ENCODE assay signal across 8 mouse cellular contexts in the genomic region with DNA sequence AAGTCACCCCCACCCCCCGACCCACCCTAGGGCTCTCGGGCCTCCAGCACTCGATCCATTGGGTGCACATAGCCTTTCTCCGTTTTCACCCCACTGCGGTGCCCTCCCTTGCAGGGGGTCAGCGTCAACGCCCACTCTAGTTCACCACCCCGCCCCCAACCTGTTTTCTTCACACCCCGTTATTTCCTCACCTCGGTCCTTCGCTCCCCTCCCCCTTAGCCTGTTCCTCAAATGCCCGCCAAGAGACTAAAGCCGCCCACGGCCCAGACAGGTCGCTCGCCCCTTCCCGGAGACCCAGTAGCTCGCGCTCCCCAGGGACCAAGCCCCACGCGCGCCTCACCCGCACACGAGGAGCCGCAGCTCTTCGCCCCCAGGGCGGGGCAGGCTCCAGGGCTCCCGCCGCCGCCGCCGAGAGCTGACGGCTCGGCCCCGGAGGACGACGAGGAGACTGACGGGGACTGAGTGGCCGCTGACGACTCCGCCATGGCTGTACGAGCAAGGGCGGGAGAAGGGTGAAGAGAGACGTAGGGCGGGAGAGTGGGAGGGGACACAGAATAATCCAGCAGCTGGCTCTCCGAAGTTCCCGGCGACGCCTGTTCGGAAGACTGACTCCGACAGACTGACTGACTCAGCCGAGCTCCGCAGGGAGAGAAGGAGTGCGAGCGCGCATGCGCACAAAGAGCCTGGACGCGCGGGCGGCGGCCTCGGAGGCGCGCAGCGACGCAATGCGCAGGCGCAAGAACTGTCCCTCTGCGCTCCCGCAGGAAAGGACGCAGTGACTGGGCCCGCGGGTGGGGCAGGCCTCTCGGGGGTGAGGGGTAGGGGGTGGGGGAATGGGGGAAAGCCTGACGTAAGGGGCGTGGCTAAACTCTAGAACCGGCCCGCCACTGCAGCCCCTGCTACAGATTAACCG. TPM values are rescaled to one million over a fixed set of nuclear protein-coding genes. Genes with fewer than 3 reads are reported as not detected.
A peak's percentile ranks its signal among the peaks of the same experiment; 100 is the strongest.
DNase-seq lines count a peak whose midpoint lies in the region; ATAC-seq lines count a peak whose summit lies in the region.

A gene (minus strand): TSS at position 683 of the 913 bp plus-strand sequence.

- H3K4me2 ChIP-seq in intestine, embryonic 14.5 days (ENCODE audit: low read length) = peak within 1 kb of the TSS; percentile 61

- no peaks in the 10 kb centered on the region for H3K9me3 ChIP-seq in intestine, embryonic 14.5 days (ENCODE audit: control insufficient read depth, low read length)

- H3K27me3 ChIP-seq in intestine, embryonic 14.5 days (replicated peaks; ENCODE audit: control insufficient read depth, insufficient read depth, low read length) = no peaks in the 10 kb centered on the region

- under 1% methylated on average over 78 of the region's 80 CpGs for WGBS in intestine, embryonic 14.5 days

- H3K4me1 ChIP-seq in intestine, embryonic 14.5 days (replicated peaks; ENCODE audit: control insufficient read depth, insufficient read depth, low read length) = peaks cover 11% of the 10 kb centered on the region; the same call in 1 of the 2 replicates

- peak within 1 kb of the TSS; percentile 95 for H3K4me3 ChIP-seq in intestine, embryonic 14.5 days (ENCODE audit: low read depth, low read length)

- intact Hi-C loops in left cerebral cortex, postnatal 14 days (cut with DNase I) = loop anchor here (5.0 kb wide), 1 partner anchor 41 kb away; no protein-coding TSS in a partner anchor

- peak within 1 kb of the TSS; percentile 87 for H3K9ac ChIP-seq in intestine, embryonic 14.5 days (ENCODE audit: low read length)

- peak; percentile 94 for ATAC-seq in intestine, embryonic 14.5 days (replicated peaks; ENCODE audit: low FRiP score, low TSS enrichment, low read depth)

- DNase-seq in adrenal gland, adult (ENCODE audit: inconsistent age in 2 of 2, low spot score in 1 of 2) = peak; percentile 98
- peak; percentile 98 for DNase-seq in embryo, embryonic 10.5 days (ENCODE audit: low spot score)
- DNase-seq in gastrocnemius, postnatal 25 days = peak; percentile 98
- peak; percentile 94 for DNase-seq in intestine, embryonic 14.5 days (ENCODE audit: low spot score)
- DNase-seq in left cerebral cortex, postnatal 14 days (ENCODE audit: low spot score in 2 of 2) = peak; percentile 97 to 98
- peak; percentile 99 for DNase-seq in mesoderm, embryonic 11.5 days (ENCODE audit: low read depth, low spot score)
- DNase-seq in right cerebral cortex, postnatal 36 days (ENCODE audit: low spot score in 2 of 2) = peak; percentile 95
- peak; percentile 98 for DNase-seq in yolk sac, embryonic 10.5 days (ENCODE audit: low spot score)

- no peaks in the 10 kb centered on the region for H3K36me3 ChIP-seq in intestine, embryonic 14.5 days (ENCODE audit: control insufficient read depth, insufficient read depth, low read length)

- peak within 1 kb of the TSS; percentile 97 for H3K27ac ChIP-seq in intestine, embryonic 14.5 days (ENCODE audit: low read depth)

RNA-seq across cellular contexts. Expression of the gene that starts here (rescaled TPM):
- 10 to 100 TPM; 28.8 to 32.7 TPM for total RNA-seq in gastrocnemius, postnatal 25 days (2021)
- 117 and 123 TPM in 2 replicates for polyA plus RNA-seq in intestine, embryonic 14.5 days (2014; fragmentation: Nextera tagmentation; extraction: Ambion mirVana)
- 100 to 1,000 TPM; 936 to 943 TPM for total RNA-seq in left cerebral cortex, postnatal 14 days (2021)

Comparison
In these comparisons a context has a peak if more than half of its experiments do, and no peak if none do; other contexts are left out.
1. Peak in every context shown above with its lines: DNase-seq, ATAC-seq, H3K4me3 ChIP-seq and H3K27ac ChIP-seq.
2. RNA of the gene that starts here (total RNA-seq): 936 to 943 TPM in left cerebral cortex, postnatal 14 days; 28.8 to 32.7 TPM in gastrocnemius, postnatal 25 days; every median in the first group is over 10 times any median in the second.